Mouse (Mus musculus) left cerebral cortex, postnatal 25 days (tissue): ENCODE measurements at regions not wholly inside any gene's neighbourhood (a gene's known extent, or its start where the extent isn't known, plus 50 kb on each side); places are given as distances from the start of the nearest gene placed in this dataset.

ENCODE experiments used
- DNase-seq, 2 experiments: peaks; one replicate each; pipeline ENCODE4 v3.0.0; 2022; ENCODE audit warnings: low spot score in 2 of 2, mixed read lengths in 1 of 2
- intact Hi-C: fragments of 180-260 bp; cut with DNase I; formaldehyde crosslinking; loops from one replicate; pipeline ENCODE4 v1.15.1; 2025

DNA sequence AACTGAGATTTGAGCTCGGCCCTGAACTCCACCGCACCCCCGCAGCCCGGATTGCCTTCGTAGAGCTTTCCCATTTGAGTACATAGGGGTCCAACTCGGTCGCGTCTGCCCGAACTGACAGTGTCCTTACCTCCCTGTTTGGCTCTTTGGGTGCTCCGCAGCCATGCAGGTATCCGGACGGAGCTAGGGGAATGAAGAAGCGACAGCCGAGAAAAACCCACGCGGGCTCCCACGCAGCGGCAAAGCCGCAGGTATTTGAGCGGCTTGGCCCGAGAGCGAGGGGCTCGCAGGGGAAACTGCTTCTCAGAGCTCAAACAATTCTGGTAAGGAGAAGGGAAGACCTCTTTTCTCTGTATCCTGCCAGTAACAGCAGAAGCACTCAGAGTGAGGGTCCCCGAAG is 82.5 kb downstream of the Kcnrg start:
- no peak for DNase-seq
- intact Hi-C loops = loop anchor here (10.0 kb wide), 1 partner anchor 1555 kb away; no protein-coding TSS in a partner anchor

DNA sequence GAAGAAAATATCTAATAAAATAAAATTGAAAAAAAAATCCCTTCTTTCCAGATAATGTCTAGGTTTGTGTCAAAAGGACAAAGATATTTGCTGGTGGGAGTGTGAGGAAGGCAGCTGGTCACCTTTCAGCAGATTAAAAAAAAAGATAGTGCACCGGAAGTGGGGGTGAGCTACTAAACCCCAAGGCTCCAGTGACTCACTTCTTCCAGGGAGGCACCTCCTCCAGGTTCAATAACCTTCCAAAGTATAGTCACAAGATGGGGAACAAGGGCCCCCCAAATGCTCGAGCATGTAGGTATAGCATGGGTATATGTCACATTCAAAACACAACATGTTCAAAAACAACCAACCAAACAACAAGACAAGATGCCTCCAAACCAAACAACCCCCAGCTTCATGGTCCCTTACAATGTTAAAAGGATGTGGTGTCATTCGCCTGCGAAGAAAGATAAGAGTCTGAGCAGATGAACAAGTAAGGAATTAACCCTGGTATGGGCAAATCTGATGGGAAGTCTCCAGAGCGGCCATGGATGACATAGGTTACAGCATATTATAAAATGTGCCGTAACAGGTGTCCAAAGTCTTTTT is 84.6 kb downstream of the Kcnrg start:
- DNase-seq = no peak
- intact Hi-C loops = no loop called here

DNA sequence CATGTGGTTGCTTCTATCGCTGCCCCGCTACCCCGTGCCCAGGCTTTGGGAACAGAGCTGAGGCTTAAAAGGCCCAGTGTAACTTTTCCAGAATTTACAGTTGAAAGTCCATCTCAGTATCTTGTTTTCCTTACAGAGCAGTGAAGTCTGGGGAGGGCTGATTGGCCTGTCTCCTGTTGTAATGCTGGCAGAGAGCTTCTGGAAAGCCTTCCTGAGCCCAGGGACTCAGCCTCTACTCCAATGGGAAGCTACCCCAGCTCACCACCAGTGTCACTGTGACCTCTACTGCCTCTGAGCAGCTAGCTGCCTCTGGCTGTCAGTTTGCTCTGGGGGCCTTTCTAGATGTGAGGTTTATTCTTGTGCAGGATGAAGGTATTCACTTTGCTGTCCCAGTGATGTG is 87.5 kb downstream of the Kcnrg start:
- intact Hi-C loops = no loop called here
- DNase-seq = no peak

DNA sequence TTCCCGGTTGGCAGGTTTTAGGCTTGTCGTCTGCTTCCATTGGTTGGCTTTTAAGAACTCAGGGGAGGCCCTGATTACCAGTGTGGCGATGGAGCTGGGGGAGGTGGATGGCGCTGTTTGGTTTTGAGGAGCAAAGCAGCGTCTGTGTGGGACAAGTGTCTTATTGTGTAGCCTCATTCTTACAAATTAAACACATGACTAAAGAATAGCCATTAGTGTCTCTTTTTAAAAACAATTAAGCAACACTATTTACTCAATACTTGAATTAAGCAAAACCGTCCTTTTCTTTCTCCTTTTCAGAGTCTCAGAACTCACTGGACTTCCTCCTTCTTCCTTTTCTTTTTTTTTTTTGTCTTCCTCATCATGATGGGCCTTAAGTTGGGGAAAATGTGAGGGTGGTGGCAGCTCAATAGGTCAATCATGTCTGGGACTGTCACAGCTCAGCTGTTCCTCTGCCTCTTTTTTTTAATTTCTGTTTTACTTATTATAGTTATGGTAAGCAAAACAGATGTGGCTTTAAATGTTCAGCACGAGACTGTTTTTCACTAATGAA is 89.1 kb downstream of the Kcnrg start:
- no peak for DNase-seq
- intact Hi-C loops = no loop called here

DNA sequence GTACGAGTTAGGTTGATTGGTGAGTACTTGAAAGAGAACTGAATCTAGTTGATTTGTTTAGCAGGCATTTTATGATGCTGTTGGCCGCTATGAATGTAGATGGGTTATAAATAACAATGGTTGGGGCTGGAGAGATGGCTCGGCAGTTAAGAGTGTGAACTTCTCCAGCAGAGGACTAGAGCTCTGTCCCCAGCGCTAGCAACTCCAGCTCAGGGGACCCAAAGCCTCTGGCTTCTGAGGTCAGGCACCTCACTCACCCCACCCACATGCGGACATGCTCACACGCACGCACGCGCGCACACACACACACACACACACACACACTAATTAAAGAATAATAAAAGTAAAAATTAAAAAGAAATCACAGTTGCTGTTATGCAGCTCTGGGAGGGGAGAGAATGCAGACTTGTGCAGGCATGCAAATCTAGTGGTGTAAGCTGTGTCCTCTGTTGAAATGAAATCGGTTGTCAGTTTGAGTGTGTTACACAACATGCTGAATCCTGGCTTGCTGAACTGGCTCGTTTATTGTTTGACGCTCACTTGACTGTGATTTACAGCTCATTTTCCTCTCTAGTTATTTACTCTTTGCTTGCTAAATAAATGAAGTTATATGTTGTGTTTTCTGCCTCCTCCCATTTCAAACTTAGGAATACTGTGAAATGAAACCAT is 89.8 kb downstream of the Kcnrg start:
- intact Hi-C loops = no loop called here
- no peak for DNase-seq

DNA sequence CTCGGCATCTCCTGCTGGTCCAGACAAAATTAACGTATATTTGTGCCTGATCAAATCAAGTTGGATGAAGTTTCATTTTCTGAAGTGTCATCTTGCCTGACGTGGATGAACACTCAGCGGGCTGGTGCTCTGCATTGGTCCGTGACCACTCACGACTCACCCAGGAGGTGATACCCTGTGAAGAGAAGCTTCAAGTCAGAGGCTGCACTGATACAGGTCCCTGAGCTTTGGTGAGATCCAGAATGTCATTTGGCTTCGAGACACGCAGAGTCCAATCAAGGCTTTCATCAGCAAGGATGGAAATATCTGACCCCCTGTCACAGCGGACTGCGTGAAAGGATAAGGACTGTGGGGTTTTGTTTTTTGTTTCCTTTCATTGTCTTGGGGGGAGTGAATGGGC is 90.4 kb downstream of the Kcnrg start:
- DNase-seq = no peak
- intact Hi-C loops = no loop called here

DNA sequence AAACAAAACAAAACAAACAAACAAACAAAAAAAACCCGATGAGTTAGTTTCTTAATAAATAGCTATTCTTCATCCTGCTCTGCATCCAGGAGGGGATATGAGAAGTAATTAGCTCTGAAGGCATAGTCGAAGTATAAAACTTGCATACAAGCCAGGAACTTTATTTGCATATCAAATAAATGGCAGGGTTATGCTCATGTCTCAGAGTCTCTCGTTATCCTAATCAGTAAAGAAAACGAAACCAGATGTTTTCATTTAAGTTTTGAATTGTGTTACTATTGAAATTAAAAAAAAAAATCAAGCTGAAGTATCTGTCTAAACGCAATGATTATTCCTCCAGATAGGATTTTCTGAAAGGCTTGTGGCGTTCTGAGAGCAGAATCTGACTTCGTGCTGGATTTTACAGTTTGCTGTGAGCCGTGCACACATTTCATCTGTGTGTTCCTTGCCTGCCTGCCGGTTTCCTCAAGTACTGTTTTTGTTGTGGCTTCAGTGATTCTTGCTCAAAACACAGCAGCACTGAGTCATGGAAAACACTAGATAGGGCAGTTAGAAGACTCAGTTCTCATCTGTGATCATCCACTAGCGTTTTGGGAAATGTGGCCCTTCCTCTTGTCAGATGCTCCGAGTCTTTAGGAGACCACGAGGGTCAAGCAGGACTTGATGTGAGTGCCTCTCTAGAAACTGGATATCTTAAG is 91.2 kb downstream of the Kcnrg start:
- intact Hi-C loops = no loop called here
- DNase-seq = no peak

DNA sequence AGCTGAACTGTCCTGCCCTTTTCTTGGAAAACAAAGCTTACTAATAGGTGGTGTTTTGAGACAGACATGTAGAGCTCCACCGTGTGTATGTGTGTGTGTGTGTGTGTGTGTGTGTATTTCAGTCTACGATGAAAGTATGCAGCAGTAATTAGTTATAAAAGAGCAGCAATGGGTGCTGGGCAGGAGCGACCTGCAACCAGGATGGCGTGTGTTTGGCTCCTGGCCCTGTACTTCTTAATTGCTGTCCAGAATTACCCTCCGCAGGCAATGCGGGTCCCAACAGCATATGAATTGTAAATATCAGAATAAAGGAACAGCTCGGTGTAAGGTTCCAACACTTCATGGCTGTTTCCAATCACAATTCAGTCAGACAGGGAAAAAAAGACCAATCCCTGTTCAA is 92.4 kb downstream of the Kcnrg start:
- DNase-seq = no peak
- intact Hi-C loops = no loop called here

DNA sequence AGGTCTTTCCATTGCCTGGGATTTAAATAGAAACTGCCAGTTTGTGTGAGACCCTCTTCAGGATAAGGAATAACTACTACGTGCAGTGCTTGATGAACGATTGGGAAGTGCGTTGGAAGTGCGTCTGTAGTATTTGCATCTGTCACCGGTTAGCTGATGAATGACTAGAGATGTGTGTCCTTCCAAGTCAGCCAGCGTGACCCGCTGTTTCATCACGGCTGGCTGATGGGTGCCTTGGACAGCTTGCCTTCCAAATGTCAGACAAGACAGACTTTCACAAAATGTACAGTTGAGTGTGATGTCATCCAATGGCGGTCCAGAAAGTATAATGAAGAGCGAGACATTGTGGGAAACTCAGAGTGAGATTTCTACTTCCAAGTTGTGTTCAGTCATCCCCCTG is 93.9 kb downstream of the Kcnrg start:
- DNase-seq = no peak
- intact Hi-C loops = no loop called here

DNA sequence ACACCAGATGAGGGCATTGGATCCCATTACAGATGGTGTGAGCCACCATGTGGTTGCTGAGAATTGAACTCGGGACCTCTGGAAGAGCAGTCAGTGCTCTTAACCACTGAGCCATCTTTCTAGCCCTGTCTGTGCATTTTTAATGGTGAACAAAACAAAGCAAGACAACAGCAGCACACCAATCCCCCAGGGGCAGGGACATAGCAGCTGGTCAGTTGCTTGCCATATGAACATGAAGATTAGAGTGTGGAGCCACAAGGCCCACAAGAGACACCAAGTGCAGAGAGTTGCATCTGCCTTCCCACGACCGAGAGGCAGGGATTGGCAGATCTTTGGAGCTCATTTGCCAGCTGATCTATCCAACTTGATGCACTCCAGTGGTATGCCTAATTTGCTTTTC is 96.7 kb downstream of the Kcnrg start:
- DNase-seq = no peak
- intact Hi-C loops = no loop called here

DNA sequence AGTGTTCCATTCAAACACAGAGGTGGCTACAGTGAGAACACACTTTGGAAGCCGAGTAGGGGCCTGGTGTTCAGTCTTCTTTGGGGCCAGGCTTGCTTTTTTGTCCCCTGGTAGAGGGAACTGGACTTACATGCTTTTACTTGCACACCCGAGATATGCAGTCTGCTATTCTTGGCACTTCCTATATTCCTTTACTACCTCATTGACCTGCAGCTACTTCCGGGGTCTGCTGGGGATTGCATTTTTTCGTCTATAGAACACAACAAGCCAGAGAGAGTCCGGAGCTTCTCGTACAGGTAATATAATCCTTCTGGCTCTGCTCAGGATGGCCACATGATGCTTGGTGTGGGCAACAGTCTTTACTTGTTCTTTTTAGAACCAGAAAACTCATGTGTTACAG is 99.7 kb downstream of the Kcnrg start:
- no peak for DNase-seq
- intact Hi-C loops = no loop called here

DNA sequence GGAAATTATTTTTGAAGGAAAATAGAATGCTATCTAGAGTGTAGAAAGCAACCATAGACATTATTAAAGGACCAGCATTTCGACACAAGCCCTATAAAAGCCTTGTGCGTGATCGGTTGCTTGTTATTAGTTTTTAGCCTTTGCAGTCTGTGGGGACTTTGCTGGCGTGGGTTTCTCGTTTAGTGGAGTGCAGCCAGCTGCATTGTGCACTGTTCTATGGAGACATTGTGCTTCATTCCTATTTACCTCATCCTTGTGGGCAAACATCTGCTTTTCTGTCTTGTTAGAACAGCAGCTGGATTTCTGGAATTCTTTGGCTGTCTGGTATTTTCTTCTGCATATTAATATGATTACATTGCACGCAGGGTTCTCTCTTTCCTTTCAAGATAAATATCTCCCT is 101.1 kb downstream of the Kcnrg start:
- no peak for DNase-seq
- intact Hi-C loops = no loop called here

DNA sequence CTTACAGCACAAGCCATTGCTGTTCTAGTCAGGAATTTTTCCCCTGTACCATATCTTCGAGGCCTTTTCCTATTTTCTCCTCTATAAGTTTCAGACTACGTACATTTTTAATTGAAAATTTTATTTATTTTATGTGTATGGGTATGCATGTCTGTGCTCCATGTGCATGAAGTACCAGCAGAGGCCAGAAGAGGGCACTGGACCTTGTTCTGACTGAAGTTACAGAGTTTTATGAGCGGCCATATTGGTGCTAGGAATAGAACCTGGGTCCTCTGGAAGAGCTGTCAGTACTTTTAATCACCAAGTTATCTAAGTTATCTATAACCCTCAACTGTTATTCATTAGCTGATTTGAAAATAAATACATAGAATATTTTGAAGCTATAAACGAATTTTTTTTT is 108.5 kb downstream of the Kcnrg start:
- intact Hi-C loops = no loop called here
- DNase-seq = no peak

DNA sequence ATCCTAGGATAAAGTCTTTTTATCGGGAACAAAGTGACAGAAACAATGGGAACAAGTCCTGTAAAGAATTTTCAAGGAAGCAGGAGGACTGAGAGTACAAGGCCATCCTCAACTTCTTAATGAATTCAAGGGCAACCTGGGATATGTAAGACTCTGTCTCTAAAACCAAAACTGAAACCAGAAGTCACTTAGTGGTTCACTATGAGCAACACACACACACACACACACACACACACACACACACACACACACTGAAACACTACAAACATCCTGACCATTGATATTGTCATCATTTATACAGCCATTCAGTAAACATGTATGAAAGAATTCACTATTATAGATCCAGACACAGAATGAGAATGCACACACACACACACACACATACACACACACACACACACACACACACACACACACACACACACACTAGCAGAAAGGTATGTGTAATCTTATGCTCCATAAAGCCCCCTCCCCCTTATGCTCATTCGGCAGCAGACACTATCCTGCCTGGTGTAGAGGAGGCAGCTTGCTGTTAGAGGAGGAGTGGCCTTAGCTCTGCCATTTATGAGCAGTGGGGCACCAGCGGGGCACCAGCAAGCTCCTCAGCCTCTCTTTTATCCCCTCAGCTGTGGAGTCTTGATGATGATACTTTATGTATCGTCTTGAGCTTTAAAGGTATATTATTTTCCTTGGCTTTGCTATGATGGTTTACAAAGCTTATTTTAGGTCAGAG is 111.3 kb downstream of the Kcnrg start:
- no peak for DNase-seq
- intact Hi-C loops = no loop called here

DNA sequence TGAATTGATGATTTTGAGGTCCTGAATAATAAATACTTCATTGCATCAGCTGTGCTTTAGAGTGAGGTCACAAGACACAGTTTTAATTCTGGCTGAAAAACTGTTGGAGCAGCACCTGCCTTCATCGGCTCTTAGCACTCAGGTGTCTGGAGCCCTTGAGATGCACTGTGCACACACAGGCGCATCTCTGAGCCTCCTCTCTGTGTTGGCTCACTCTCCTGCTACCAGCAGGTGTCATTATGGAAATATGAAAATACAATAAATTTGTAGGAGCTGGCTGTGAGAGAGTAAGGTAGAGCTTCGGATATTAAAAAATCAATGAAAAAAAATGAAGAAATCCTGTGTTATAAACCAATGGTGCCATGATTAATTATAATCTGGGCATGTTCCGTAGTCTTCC is 114.0 kb downstream of the Kcnrg start:
- no peak for DNase-seq
- intact Hi-C loops = no loop called here

DNA sequence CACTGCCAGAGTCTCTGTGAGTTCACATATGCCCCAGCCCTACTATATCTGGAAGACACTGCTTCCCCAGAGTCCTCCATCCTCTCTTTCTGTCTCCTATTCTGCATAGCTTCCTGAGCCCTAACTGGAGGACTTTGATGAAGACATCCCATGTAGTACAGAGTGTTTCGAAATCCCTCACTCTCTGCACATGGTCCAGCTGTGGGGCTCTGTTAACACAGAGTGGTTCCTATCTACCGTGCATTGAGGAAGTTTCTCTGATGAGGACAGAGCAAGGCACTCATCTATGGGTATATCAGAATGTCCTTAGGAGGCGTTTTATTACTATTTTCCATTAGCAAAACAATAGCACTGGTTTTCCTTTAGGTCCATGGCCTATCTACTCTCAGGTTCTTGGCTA is 117.7 kb downstream of the Kcnrg start:
- intact Hi-C loops = no loop called here
- DNase-seq = no peak

DNA sequence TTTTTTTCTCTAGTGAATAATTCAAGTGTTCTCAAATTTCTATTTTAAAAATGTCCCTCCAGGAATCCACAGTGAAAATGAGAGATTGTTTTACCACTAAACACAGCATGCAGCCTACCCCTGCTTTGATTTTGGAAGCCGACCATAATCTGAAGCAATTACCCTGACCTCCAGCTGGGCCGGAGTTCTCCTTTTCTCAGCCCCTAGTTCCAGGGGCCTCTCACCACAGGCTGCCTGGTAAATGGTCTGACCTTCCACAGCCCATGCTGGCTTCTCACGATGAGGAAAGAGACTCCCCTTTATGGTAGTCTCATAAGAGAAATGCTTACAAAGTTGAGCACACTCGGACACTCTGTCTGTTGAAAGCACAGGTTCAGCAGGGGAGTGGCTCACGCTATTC is 121.3 kb downstream of the Kcnrg start:
- DNase-seq = no peak
- intact Hi-C loops = no loop called here

DNA sequence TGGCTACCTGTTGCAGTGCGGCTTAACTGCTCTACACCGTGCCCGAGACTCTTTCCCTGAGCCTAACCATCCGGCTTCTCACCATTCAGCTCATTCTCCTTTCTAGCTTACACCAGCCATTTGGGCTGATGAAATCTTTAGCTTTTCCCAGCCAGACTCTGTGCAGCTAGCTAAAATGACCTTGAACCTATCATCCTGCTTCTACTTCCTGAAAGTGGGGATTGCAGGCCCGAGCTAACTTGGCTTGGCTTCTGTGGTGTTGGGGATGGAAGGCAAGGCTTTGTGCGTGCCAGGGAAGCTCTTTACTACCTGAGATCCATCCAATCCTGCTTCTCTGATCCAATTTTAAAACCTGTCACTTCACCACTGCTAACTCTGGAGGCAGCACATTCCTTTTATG is 128.3 kb downstream of the Kcnrg start:
- intact Hi-C loops = no loop called here
- no peak for DNase-seq

DNA sequence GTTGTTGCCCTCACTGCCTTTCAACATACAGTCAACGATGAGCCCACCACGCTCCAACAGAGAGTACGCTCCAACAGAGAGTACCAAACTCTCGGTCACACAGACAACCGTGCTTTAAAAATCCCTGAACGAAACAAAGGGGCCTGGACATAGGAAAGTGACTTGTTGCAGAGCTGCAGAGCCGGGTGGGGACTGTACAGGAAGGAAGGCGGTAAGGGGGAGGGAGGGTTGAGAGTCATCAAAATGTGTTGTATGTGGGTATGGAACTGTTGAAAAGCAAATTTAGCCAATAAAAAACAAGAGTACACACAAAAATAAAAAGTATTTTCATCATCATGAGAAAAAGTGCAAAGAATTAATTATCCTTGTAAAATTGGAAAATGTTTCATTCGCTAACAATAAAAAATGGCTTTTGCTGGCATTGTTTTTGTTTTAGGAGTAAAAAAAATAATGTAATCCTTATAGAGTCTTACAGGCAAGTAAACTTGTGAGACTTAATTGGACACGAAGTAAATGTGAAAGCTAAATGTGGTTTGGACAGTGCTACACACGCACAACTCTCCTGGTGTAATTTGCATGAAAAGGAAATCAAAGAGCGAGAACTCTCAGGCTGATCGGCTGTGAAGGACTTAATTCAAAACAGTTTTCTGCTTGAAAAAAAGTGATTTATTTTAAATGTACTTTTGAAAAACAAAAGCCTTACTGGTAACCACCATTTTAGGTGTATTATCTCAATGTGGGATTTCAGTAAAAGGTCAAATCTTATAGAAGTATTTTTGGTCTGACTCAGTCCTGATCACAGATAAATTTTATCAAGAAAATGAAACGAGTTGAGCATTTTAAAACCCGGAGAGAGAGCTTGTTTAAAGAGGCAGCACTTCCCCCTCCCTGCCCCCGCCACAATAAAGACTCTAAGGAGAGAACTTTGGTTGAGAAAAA is 129.4 kb downstream of the Kcnrg start:
- intact Hi-C loops = no loop called here
- no peak for DNase-seq
